Mouse (Mus musculus) midbrain, postnatal 0 days (tissue): ENCODE measurements at regions not wholly inside any gene's neighbourhood (a gene's known extent, or its start where the extent isn't known, plus 50 kb on each side); places are given as distances from the start of the nearest gene placed in this dataset.
A peak's percentile ranks its signal among the peaks of the same experiment; 100 is the strongest.

Experiments
- ATAC-seq: fragments of 200-750 bp; cut with Nextera tagmentation; 2 replicates; pipeline ENCODE4 v1.8.0; 2017; ENCODE audit warnings: moderate number of reproducible peaks, mild to moderate bottlenecking, moderate TSS enrichment, moderate library complexity; ENCODE audit not compliant: low FRiP score
- DNase-seq: peaks from one replicate; pipeline ENCODE4 v3.0.0-alpha.2; 2015; ENCODE audit warnings: low spot score
- H3K27ac ChIP-seq: fragments of 300-500 bp; sonication (generic); 2 replicates; pipeline ENCODE4 v1.5.1; 2014; ENCODE audit warnings: low read depth, mild to moderate bottlenecking, low read length, mixed read lengths
- H3K27me3 ChIP-seq: fragments of 300-500 bp; sonication (generic); 2 replicates; pipeline ENCODE4 v1.6.1; 2014; ENCODE audit warnings: low read length, control low read depth, mixed read lengths; ENCODE audit not compliant: insufficient read depth
- H3K36me3 ChIP-seq: fragments of 300-500 bp; sonication (generic); 2 replicates; pipeline ENCODE4 v1.6.1; 2014; ENCODE audit warnings: low read length, control low read depth, mixed read lengths; ENCODE audit not compliant: insufficient read depth
- H3K4me1 ChIP-seq: fragments of 300-500 bp; sonication (generic); 2 replicates; pipeline ENCODE4 v1.6.1; 2014; ENCODE audit warnings: mild to moderate bottlenecking, control low read depth, antibody characterized with exemption, low read length, mixed read lengths; ENCODE audit not compliant: insufficient read depth
- H3K4me2 ChIP-seq: fragments of 300-500 bp; sonication (generic); 2 replicates; pipeline ENCODE4 v1.6.1; 2014; ENCODE audit warnings: low read depth, mild to moderate bottlenecking, low read length, mixed read lengths; ENCODE audit not compliant: poor library complexity, severe bottlenecking
- H3K4me3 ChIP-seq: fragments of 300-500 bp; sonication (generic); 2 replicates; pipeline ENCODE4 v1.5.1; 2014; ENCODE audit warnings: low read depth, mild to moderate bottlenecking, low read length, moderate library complexity
- H3K9ac ChIP-seq: fragments of 300-500 bp; sonication (generic); replicated peaks from 2 replicates; pipeline ENCODE4 v1.6.1; 2014; ENCODE audit warnings: mild to moderate bottlenecking, low read length, moderate library complexity, mixed read lengths; ENCODE audit not compliant: poor library complexity, severe bottlenecking
- H3K9me3 ChIP-seq: fragments of 300-500 bp; sonication (generic); 2 replicates; pipeline ENCODE4 v1.6.1; 2016; ENCODE audit warnings: low read length, control low read depth
- CTCF ChIP-seq: IDR thresholded peaks from 2 replicates; pipeline ENCODE4 v1.5.1; 2016; ENCODE audit warnings: antibody characterized with exemption, mild to moderate bottlenecking
- WGBS: fragments of 180-500 bp; shearing (Covaris S2); extraction: QIAGEN DNeasy Blood & Tissue Kit; methylation state at CpG from one replicate; pipeline ENCODE4 v1.1.7; 2014; 5-methylcytosine and 5-hydroxymethylcytosine counted together

- H3K9me3 ChIP-seq, result no peaks in the 10 kb centered on the region
- no peak overlapping the region for H3K4me3 ChIP-seq
- no peak for ATAC-seq
- no peak for TF ChIP-seq CTCF
- no peak for DNase-seq
- H3K27me3 ChIP-seq, result no peaks in the 10 kb centered on the region
- WGBS, result 72% methylated on average over 1 of the region's 1 CpGs
- H3K36me3 ChIP-seq, result no peaks in the 10 kb centered on the region
- H3K4me1 ChIP-seq, result no peaks in the 10 kb centered on the region
- H3K4me2 ChIP-seq, result no peak overlapping the region
- H3K9ac ChIP-seq, result no peak overlapping the region
- no peak overlapping the region for H3K27ac ChIP-seq
Observed at GRCm38 (mm10) chr5:15854752-15855151, 79.7 kb upstream of the Cacna2d1 start.

GRCm38 (mm10) chr5:15857034-15857433, 77.5 kb upstream of the Cacna2d1 start:
- no peaks in the 10 kb centered on the region for H3K27me3 ChIP-seq
- DNase-seq (no peak), ATAC-seq (no peak)
- WGBS, result 37% methylated on average over 1 of the region's 1 CpGs
- TF ChIP-seq CTCF, result no peak
- H3K27ac ChIP-seq, result no peak overlapping the region
- no peaks in the 10 kb centered on the region for H3K4me1 ChIP-seq
- no peak overlapping the region for H3K9ac ChIP-seq
- H3K9me3 ChIP-seq, result no peaks in the 10 kb centered on the region
- no peaks in the 10 kb centered on the region for H3K36me3 ChIP-seq
- H3K4me2 ChIP-seq, result no peak overlapping the region
- no peak overlapping the region for H3K4me3 ChIP-seq

GRCm38 (mm10) chr5:15874065-15874464, 60.4 kb upstream of the Cacna2d1 start:
- DNase-seq (no peak), ATAC-seq (no peak)
- Histone ChIP-seq H3K27me3 (no peaks in the 10 kb centered on the region), H3K9me3 (no peaks in the 10 kb centered on the region), H3K36me3 (no peaks in the 10 kb centered on the region), H3K4me1 (no peaks in the 10 kb centered on the region), H3K27ac (no peak overlapping the region), H3K4me3 (no peak overlapping the region), H3K4me2 (no peak overlapping the region), H3K9ac (no peak overlapping the region)
- no peak for TF ChIP-seq CTCF
- WGBS, result 73% methylated on average over 3 of the region's 3 CpGs

GRCm38 (mm10) chr5:15883004-15883403, 51.5 kb upstream of the Cacna2d1 start:
- Histone ChIP-seq H3K4me1 (no peaks in the 10 kb centered on the region), H3K27me3 (no peaks in the 10 kb centered on the region), H3K27ac (no peak overlapping the region), H3K9ac (no peak overlapping the region), H3K4me3 (no peak overlapping the region), H3K9me3 (no peaks in the 10 kb centered on the region), H3K4me2 (no peak overlapping the region), H3K36me3 (no peaks in the 10 kb centered on the region)
- TF ChIP-seq CTCF, result no peak
- ATAC-seq, result peak; percentile 27; the same call in 1 of the 2 replicates
- DNase-seq, result no peak
